Mouse (Mus musculus): ENCODE data around the gene Clec16a.

The Clec16a gene

GRCm38 (mm10) chr16:10773543-10773942 is 228.4 kb downstream of the Clec16a start:
- DNase-seq, result no peak

DNA sequence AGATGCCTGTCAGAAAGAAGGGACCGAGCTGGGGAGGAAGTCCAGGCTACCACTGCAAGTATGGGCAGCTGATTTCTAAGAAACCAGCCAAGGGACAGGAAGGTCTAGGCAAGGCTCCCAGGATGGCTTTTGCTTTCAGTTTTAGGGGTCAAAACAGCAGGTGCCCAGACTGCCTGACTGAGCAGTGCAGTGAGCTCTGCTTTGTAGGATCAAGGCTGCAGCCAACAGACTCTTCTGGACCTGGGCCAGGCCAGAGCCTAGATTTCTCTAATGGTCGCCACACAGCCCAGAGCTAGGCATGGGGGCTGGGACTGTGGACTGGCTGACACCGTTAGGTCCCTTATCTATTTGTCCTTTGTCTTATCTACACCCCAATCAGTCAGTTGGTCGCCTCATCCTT is 229.6 kb downstream of the Clec16a start:
- no peak for DNase-seq

GRCm38 (mm10) chr16:10776322-10776721 is 231.2 kb downstream of the Clec16a start:
- no peak for DNase-seq

- DNase-seq, result no peak
Measured at GRCm38 (mm10) chr16:10777579-10778160, 232.5 kb downstream of the Clec16a start.

GRCm38 (mm10) chr16:10780631-10781120 is 235.5 kb downstream of the Clec16a start:
- no peak for DNase-seq

DNA sequence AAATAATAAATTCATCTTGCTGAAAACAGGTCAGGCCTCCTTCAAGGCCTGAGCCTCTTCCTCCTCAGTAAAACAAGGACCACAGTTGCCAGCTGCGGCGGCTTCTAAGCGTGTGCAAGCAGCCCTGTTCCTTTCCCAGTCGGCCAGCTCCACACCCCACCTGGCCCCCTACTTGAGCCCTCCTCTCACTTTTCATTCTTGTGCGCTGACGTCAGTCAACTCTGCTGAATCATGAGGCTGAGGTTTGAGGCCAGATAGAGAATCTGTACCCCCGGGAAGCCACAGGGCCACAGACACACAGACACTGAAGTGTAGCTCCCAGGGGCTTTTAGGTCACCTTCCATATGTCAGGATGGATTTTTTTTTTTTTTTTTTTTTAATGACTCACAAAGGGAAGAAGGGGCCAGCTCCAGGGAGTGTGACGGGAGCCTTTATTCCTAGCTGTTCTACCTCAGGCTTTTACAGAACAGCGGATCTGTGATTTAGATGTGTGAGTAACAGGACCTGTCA is 236.8 kb downstream of the Clec16a start:
- no peak for DNase-seq

DNA sequence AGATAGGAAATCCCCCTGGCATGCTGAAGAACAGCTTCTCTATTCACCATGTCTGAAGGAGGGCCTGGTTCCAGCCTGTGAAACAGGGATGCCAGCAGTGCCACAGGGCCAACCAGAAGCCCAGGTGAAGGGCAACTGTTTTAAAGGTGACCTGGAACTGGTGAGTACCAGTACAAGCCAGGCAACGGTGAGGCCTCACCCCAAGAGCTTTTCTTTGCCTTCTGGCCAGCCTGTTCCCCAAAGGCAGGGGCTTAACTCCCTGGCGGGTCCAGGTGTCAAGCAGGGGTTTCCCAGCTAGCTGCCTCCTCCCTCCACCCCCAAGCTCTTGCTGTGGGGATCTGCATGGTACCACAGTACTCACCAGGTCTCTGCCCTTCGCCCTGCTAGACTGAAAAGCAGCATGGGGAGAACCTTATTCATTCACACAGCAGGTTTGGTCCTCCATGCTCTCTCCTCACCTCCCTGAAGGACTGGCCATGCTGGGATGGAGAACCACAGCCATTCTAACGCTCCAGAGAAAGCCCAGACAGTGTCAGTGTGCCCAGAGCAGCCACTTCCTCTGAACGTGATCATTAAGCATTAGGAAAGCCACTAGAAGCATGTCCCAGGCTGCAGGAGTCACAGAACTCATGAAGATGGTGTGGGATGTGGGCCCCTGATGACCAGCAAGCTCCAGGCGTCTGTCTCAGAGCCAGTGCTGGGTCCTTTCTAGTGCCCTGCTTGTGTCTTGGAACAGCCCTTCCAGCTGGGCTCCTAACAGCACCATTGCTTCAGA is 237.4 kb downstream of the Clec16a start:
- no peak for DNase-seq

GRCm38 (mm10) chr16:10783152-10783434 is 238.0 kb downstream of the Clec16a start:
- DNase-seq, result no peak

- no peak for DNase-seq
Measured at GRCm38 (mm10) chr16:10783451-10783850, 238.3 kb downstream of the Clec16a start.

- DNase-seq, result peak; percentile 49
Measured at GRCm38 (mm10) chr16:10783883-10784792, 239.0 kb downstream of the Clec16a start.

DNA sequence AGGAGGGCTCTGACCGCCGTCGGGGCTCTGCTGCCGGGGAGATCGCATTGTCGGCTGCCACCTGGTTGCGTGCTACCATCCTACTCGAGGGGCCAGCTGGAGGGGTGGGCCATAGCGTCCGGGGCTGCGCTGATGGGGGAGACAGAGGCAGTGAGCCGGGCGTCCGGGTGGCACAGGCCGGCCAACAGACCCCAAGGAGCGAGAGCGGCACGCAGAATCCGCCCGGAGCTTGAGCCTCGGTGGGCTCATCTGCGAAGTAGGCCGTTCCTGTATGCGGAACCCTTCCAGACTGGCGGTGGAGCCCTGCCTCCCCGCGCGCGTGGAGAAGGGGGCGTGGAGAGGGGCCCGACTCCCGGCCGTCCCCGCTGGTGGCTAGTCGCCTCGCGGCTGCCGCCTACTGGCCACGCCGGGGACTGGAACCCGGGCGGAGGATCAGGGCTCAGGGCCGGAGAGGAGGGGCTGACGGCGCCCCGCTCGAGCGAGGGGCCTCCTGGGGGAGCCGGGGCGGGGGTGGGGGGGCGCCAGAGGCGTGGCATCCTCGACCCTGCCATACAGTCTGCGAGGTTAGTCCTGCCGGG is 239.7 kb downstream of the Clec16a start:
- DNase-seq, result peak; percentile 93

GRCm38 (mm10) chr16:10785371-10786231 is 240.5 kb downstream of the Clec16a start, which contains the start of gene Socs1:
Socs1 (minus strand) TSS chr16:10785536.
- DNase-seq, result peak; percentile 79

- peak; percentile 74 for DNase-seq
Measured at GRCm38 (mm10) chr16:10786288-10786687, 241.1 kb downstream of the Clec16a start.

DNA sequence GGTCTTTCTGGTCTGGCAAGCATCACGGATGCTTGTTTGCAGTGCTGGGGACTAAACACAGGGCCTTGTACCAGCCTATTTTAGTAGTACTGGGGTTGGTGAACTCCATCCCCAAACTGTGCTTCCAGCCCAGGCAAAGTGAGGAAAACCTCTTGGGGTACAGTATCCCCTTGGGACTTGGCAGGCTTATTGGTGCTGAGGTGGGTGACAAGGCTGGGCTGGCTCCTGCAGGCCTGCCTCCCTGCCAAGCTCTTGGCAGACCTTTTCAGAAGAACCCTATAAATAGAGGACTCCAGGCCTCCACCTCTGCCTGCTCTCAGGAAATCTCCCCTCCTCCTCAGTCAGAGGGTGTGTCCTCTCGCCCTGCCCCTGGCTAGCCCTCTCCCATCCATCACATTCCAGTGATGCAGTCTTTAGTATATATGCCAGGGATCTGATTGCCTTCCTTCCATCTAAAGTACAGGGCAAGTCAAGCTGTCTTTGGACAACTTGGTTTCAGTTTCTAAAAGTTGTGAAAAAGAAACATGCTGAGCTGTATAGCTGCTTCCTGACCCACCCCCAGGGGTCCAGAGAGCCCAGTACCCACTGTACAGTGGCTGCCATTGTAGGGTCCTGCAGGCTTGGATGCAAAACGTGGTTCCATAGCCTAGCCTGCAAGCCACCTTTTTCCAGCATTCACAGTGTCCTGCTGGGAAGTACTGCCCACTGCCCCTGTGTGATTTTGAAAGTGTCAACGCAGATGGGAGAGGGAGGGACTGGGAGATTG is 241.8 kb downstream of the Clec16a start:
- no peak for DNase-seq

DNA sequence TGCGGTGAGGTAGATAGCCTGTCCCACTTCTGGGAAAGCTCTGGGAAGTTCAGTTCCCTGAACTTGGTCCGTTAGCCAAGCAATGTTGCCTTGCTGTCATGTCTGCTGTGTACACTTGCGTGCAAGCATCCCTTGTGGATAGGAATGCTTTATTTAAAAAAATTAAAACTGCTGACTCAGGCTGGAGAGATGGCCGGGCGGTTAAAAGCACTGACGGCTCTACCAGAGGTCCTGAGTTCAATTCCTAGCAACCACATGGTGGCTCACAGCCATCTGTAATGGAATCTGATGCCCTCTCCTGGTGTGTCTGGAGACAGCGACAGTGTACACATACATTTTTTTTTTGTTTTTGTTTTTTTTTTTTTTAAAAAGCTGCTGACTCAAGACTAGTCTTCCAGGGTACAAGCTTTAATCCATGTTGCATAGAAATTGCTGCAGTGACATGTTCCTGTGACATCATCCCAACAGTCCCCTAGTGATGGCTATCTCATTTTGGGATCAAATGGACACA is 242.5 kb downstream of the Clec16a start:
- DNase-seq, result no peak

GRCm38 (mm10) chr16:10788271-10788670 is 243.1 kb downstream of the Clec16a start, which contains the start of gene Tnp2:
Tnp2 (minus strand) TSS chr16:10788660.
- no peak for DNase-seq

- no peak for DNase-seq
Measured at GRCm38 (mm10) chr16:10788866-10789265, 243.7 kb downstream of the Clec16a start.

DNA sequence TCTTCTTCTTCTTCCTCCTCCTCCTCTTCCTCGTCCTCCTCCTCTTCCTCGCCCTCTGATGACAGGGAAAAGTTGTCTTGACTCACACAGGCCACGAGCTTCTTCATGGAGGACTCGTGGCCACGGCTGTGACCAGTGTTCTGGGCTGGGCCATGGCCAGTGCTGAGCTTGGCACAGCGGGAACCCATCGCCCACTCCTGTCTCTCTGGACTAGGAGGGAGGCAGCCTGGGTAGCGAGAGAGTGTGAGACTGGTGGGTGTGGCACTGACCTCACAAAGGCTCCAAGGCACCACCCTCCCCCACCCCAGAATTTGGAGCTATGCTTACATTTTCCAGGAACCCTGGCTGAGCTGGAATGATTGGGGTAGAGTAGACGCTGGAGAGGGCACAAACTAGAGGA is 245.6 kb downstream of the Clec16a start, which contains the start of gene Prm3:
Gene Prm3, minus strand, starts transcription at position 213 of the 400 bp plus-strand sequence.
- no peak for DNase-seq
